Mouse (Mus musculus) thymus, postnatal 10 days (tissue): ENCODE measurements at regions not wholly inside any gene's neighbourhood (a gene's known extent, or its start where the extent isn't known, plus 50 kb on each side); places are given as distances from the start of the nearest gene placed in this dataset.

Source experiments
- DNase-seq, 2 experiments: peaks; one replicate each; pipeline ENCODE4 v3.0.0; 2021; ENCODE audit warnings: low spot score in 2 of 2

- DNase-seq, result no peak
Observed at GRCm38 (mm10) chr1:118741286-118741685, 113.5 kb downstream of the Tfcp2l1 start.

- DNase-seq, result no peak
Observed at GRCm38 (mm10) chr1:118748196-118748595, 120.5 kb downstream of the Tfcp2l1 start.

- no peak for DNase-seq
Observed at GRCm38 (mm10) chr1:118752869-118753268, 125.1 kb downstream of the Tfcp2l1 start.

- DNase-seq, result no peak
Observed at GRCm38 (mm10) chr1:118756171-118756865, 128.6 kb downstream of the Tfcp2l1 start.

GRCm38 (mm10) chr1:118757340-118758030 is 129.7 kb downstream of the Tfcp2l1 start:
- no peak for DNase-seq

- DNase-seq, result no peak
Observed at GRCm38 (mm10) chr1:118758031-118758400, 130.3 kb downstream of the Tfcp2l1 start.

GRCm38 (mm10) chr1:118759141-118759932 is 131.6 kb downstream of the Tfcp2l1 start:
- DNase-seq, result peak; percentile 6 to 60

- DNase-seq, result no peak
Observed at GRCm38 (mm10) chr1:118765525-118765924, 137.8 kb downstream of the Tfcp2l1 start.

GRCm38 (mm10) chr1:118768831-118769230 is 141.1 kb downstream of the Tfcp2l1 start:
- DNase-seq, result peak in 1 of 2 experiments; percentile 7

- peak; percentile 18 to 67 for DNase-seq
Observed at GRCm38 (mm10) chr1:118772261-118772660, 144.5 kb downstream of the Tfcp2l1 start.

- no peak for DNase-seq
Observed at GRCm38 (mm10) chr1:118776594-118777441, 149.1 kb downstream of the Tfcp2l1 start.
